Mouse (Mus musculus) embryonic facial prominence, embryonic 11.5 days (tissue): ENCODE measurements around the gene Ick. TPM values are rescaled to one million over a fixed set of nuclear protein-coding genes. Genes with fewer than 3 reads are reported as not detected.
"Not testable (repeated sequence)": the region's sequence is repeated elsewhere in the genome, so short reads cannot be mapped to it uniquely, and the experiment has no call there.

ENCODE experiments used
- ATAC-seq: fragments of 200-750 bp; cut with Nextera tagmentation; replicated peaks from 2 replicates; pipeline ENCODE4 v1.8.0; 2017; ENCODE audit warnings: low read depth; ENCODE audit not compliant: insufficient number of reproducible peaks, low FRiP score, low TSS enrichment
- DNase-seq: peaks from one replicate; pipeline ENCODE4 v3.0.0-alpha.2; 2015; ENCODE audit warnings: low spot score
- H3K27ac ChIP-seq: fragments of 300-500 bp; sonication (generic); replicated peaks from 2 replicates; pipeline ENCODE4 v1.5.1; 2014; ENCODE audit warnings: mild to moderate bottlenecking, low read depth, low read length, control low read depth
- H3K27me3 ChIP-seq: fragments of 300-500 bp; sonication (generic); 2 replicates; pipeline ENCODE4 v1.6.1; 2014; ENCODE audit warnings: mild to moderate bottlenecking, low read length, moderate library complexity, mixed read lengths; ENCODE audit not compliant: control insufficient read depth, insufficient read depth
- H3K36me3 ChIP-seq: fragments of 300-500 bp; sonication (generic); replicated peaks from 2 replicates; pipeline ENCODE4 v1.6.1; 2014; ENCODE audit warnings: low read depth, mild to moderate bottlenecking, low read length, moderate library complexity, mixed read lengths; ENCODE audit not compliant: control insufficient read depth, insufficient read depth
- H3K4me1 ChIP-seq: fragments of 300-500 bp; sonication (generic); 2 replicates; pipeline ENCODE4 v1.6.1; 2014; ENCODE audit warnings: low read length, mixed read lengths; ENCODE audit not compliant: control insufficient read depth, insufficient read depth
- H3K4me2 ChIP-seq: fragments of 300-500 bp; sonication (generic); 2 replicates; pipeline ENCODE4 v1.6.1; 2014; ENCODE audit warnings: low read depth, mild to moderate bottlenecking, control low read depth, low read length, moderate library complexity
- H3K4me3 ChIP-seq: fragments of 300-500 bp; sonication (generic); 2 replicates; pipeline ENCODE4 v1.5.1; 2014; ENCODE audit warnings: low read depth, low read length, control low read depth
- H3K9ac ChIP-seq: fragments of 300-500 bp; sonication (generic); replicated peaks from 2 replicates; pipeline ENCODE4 v1.6.1; 2014; ENCODE audit warnings: mild to moderate bottlenecking, control low read depth, low read length
- H3K9me3 ChIP-seq: fragments of 300-500 bp; sonication (generic); replicated peaks from 2 replicates; pipeline ENCODE4 v1.6.1; 2016; ENCODE audit warnings: mild to moderate bottlenecking, low read length, inconsistent platforms, mixed read lengths; ENCODE audit not compliant: control insufficient read depth
- WGBS: fragments of 180-500 bp; shearing (Covaris S2); extraction: QIAGEN DNeasy Blood & Tissue Kit; methylation state at CpG from one replicate; pipeline ENCODE4 v1.1.7; 2014; 5-methylcytosine and 5-hydroxymethylcytosine counted together
- polyA plus RNA-seq: library from polyadenylated mRNA; unstranded; fragments of >200 nt; fragmentation: Nextera tagmentation; extraction: Ambion mirVana; gene quantifications from 2 replicates; pipeline ENCODE4 v1.2.1, GENCODE M21; 2014

The Ick gene
- polyA plus RNA-seq, 1 experiment from 2014 or later = 33.4 TPM

DNA sequence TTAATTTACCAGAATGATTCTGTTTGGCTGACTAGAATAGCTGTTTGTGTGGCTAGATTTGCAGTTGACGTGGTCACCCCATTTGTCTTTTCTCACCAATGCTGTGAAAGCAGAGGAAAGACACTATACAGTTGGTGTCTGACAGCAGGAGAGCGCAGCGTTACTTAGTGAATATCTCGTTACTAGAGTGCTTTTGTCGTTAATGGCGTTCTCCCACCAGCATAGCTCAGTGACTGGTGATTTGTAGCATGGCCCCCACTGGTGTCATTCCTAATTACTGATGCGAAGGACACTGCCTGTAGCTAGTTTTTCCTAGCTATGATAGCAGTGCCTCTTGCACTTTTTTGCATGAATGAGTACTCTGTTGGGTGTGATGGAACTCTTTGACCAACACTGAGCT, 26.7 kb downstream of the Ick start:
- no peak overlapping the region for H3K9ac ChIP-seq
- WGBS = 71% methylated on average over 7 of the region's 7 CpGs

DNA sequence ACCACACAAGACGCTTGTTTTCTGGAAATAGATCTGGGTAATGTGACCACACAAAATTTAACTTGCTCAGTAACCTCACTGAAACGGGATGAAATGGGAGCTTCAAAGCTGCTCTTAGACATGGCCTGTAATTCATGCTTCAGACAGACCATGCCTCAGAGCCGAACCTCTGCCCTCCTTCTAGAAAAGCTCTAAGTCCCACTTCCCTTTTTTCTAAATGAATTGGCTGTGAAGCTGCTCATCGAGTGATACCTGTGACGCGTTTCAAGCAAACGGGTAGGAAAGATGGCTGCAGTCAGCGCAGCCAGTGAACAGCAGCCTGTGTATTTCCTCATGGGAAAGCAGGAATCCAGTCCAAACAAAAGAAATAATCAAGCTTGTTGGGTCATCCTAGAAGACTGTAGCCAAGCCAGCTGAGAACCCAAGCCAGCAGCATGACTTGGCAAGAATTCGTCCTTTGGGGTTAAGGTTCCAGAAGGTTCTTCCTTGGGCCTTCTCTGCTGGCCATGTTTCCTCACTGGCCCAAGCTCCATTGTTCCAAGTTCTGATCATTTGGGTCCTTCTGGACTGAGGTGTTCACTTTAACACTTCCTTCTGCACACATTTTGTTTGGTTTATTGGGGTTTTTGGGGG, 29.2 kb downstream of the Ick start:
- Histone ChIP-seq H3K27ac (no peak overlapping the region), H3K9ac (no peak overlapping the region), H3K27me3 (no peaks in the 10 kb centered on the region), H3K4me1 (no peaks in the 10 kb centered on the region), H3K9me3 (no peaks in the 10 kb centered on the region; the same call in 1 of the 2 replicates), H3K4me2 (no peak overlapping the region), H3K4me3 (no peak overlapping the region), H3K36me3 (peaks cover 11% of the 10 kb centered on the region)
- ATAC-seq (no peak), DNase-seq (no peak)
- WGBS = 89% methylated on average over 9 of the region's 9 CpGs

More for the DNA sequence above, 26.7 kb downstream of the Ick start:
- H3K4me2 ChIP-seq = no peak overlapping the region
- H3K27me3 ChIP-seq = no peaks in the 10 kb centered on the region
- H3K4me1 ChIP-seq = no peaks in the 10 kb centered on the region
- H3K27ac ChIP-seq = no peak overlapping the region
- no peaks in the 10 kb centered on the region for H3K9me3 ChIP-seq
- no peak for DNase-seq
- no peak overlapping the region for H3K4me3 ChIP-seq
- ATAC-seq = no peak
- H3K36me3 ChIP-seq = no peaks in the 10 kb centered on the region; the same call in 1 of the 2 replicates

DNA sequence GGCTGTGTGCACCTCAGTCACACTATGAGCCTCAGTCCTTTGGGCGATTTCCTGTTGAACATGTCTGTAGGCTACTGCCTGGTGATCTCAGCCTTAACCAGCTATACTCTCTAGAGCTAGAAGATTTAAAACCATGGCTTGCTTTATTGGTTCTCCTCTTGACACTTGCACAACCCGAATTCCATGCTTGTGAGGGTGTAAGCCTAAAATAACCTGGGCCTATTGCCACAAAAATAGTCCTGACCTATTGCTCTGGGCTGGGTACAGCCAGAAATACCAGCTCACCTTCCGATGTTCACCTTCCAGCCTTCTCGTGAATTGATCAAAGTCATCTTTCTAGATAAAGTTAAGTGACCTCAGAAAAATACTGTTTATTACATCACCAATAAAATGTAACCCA, 30.5 kb downstream of the Ick start:
- no peak overlapping the region for H3K9ac ChIP-seq
- peaks cover 11% of the 10 kb centered on the region for H3K36me3 ChIP-seq
- ATAC-seq (no peak), DNase-seq (no peak)
- 86% methylated on average over 4 of the region's 4 CpGs for WGBS
- H3K9me3 ChIP-seq = no peaks in the 10 kb centered on the region; the same call in 1 of the 2 replicates
- H3K4me1 ChIP-seq = no peaks in the 10 kb centered on the region
- H3K27me3 ChIP-seq = no peaks in the 10 kb centered on the region
- H3K4me3 ChIP-seq = no peak overlapping the region
- no peak overlapping the region for H3K4me2 ChIP-seq
- H3K27ac ChIP-seq = no peak overlapping the region

DNA sequence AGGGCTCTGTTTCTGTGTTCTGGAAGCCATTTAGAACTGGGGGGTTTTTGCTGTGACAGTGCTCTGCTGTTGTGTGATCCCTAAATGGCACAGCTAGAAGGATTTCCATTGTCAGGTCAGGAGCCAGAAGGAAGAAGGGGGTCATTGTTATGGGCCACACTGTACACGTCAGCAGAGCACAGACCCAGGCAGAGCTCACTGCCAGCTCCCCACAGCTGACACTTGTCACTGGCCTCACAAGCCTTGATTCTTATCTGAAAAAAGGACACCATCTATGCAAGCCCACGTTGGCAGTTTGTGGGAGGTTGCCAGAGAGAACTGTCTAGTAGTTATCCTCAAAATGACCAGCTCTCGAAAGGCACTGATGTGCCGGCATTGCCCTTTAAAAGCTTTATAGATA, 37.1 kb downstream of the Ick start:
- Histone ChIP-seq H3K9me3 (no peaks in the 10 kb centered on the region; the same call in 1 of the 2 replicates), H3K4me2 (no peak overlapping the region), H3K27ac (no peak overlapping the region), H3K36me3 (peaks cover 11% of the 10 kb centered on the region), H3K9ac (no peak overlapping the region), H3K27me3 (no peaks in the 10 kb centered on the region), H3K4me1 (no peaks in the 10 kb centered on the region), H3K4me3 (no peak overlapping the region)
- 61% methylated on average over 4 of the region's 4 CpGs for WGBS
- DNase-seq (no peak), ATAC-seq (no peak)

DNA sequence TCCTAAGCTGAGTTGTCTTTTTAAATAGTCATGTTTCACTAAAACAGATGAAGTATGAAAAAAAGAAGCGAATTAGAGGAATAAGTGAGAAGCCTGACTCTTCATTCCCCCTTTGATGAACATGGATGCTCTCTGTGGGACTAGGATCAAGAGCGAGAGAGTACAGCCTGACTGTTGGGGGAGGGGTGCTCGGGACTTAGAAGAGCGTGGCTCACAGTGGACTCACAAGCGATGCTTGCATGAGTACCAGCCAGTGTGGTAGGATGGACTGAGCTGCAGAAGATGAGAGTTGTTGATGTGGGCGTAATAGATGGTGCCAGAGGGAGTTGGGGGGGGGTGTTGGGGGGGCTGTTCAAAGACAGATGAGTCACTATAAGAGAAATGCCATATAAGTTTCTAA, 37.6 kb downstream of the Ick start:
- no peak overlapping the region for H3K27ac ChIP-seq
- no peak overlapping the region for H3K4me2 ChIP-seq
- no peak for DNase-seq
- H3K4me3 ChIP-seq = no peak overlapping the region
- H3K4me1 ChIP-seq = no peaks in the 10 kb centered on the region
- ATAC-seq = no peak
- 64% methylated on average over 6 of the region's 6 CpGs for WGBS
- no peak overlapping the region for H3K9ac ChIP-seq
- no peaks in the 10 kb centered on the region for H3K27me3 ChIP-seq
- no peaks in the 10 kb centered on the region; the same call in 1 of the 2 replicates for H3K9me3 ChIP-seq
- peaks cover 6% of the 10 kb centered on the region for H3K36me3 ChIP-seq

DNA sequence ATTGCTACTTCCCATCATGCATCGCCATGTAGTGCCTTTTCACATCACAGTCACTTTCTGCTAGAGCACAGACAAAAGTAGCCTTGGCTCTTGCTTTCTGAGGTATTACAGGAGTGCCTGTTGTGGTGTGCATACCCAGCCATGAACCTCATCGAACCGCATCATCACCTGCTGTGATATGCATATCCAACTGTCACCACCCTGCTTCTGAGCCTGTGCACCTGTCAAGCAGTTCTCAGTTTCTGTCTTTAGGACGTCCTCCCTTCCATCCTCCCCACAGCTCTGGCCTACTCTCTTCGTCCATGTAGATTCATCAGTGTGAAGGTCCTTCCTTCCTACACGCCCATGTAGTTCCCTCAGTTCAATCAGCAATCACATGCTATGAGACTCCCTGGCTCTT, 39.2 kb downstream of the Ick start:
- no peaks in the 10 kb centered on the region; the same call in 1 of the 2 replicates for H3K36me3 ChIP-seq
- no peak for DNase-seq
- 89% methylated on average over 6 of the region's 6 CpGs for WGBS

DNA sequence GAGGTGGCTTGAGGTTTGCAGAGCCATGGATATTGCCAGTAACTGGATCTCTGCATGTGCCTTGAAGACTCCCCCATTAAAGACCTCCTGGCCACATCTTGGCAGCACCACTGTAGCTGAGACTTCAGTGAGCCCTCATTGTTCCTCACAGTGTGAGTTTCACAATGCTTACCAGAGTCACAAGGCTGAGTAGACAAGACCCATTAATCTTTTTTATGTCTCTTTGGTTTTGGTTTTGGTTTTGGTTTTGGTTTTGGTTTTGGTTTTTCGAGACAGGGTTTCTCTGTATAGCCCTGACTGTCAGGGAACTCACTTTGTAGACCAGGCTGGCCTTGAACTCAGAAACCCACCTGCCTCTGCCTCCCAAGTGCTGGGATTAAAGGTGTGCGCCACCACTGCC, 40.8 kb downstream of the Ick start:
- not testable (repeated sequence) for H3K4me1 ChIP-seq, H3K4me3 ChIP-seq, ATAC-seq, H3K9ac ChIP-seq, H3K27me3 ChIP-seq, DNase-seq, H3K36me3 ChIP-seq, H3K27ac ChIP-seq, H3K4me2 ChIP-seq, H3K9me3 ChIP-seq
- 91% methylated on average over 2 of the region's 2 CpGs for WGBS

More for the DNA sequence above, 39.2 kb downstream of the Ick start:
- ATAC-seq = no peak
- Histone ChIP-seq H3K27me3 (no peaks in the 10 kb centered on the region), H3K4me3 (no peak overlapping the region), H3K4me1 (no peaks in the 10 kb centered on the region), H3K27ac (no peak overlapping the region), H3K9me3 (no peaks in the 10 kb centered on the region), H3K9ac (no peak overlapping the region), H3K4me2 (no peak overlapping the region)

DNA sequence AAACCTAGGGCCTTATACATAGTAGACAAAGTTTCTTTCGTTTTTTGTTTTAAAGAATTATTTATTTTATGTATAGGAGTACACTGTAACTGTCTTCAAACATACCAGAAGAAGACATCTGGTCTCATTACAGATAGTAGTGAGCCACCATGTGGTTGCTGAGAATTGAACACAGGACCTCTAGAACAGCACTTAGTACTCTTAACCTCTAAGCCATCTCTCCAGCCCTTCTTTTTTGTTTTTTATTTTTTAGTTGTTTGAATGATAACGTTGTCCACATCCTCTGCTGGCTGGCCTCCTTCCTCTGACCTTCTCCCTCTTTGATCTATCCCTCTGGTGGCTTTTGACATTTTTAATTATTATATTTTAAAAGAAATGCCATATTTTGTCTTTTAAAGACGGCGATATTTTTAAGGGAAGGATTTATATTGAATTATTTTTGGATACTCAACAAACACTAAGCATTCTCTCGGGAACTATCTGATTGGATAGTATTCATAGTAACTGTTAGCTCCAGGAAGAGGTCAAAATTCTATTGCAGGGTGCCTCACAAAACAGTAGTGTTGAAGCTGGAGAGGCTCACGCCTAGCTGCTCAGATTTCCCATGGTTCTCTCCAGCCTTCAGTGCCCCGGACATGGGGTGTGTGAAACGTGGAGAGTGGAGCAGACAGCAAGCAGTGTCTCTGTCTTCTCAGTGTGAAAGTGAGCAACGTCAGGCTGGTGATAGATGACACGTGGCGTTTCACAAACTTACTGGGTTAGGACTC, 45.4 kb downstream of the Ick start:
- Histone ChIP-seq H3K4me3 (no peak overlapping the region), H3K27me3 (no peaks in the 10 kb centered on the region), H3K9ac (no peak overlapping the region), H3K4me2 (no peak overlapping the region), H3K9me3 (no peaks in the 10 kb centered on the region), H3K27ac (no peak overlapping the region), H3K36me3 (peaks cover 7% of the 10 kb centered on the region), H3K4me1 (no peaks in the 10 kb centered on the region)
- 84% methylated on average over 11 of the region's 11 CpGs for WGBS
- ATAC-seq = no peak
- DNase-seq = no peak
